Mouse (Mus musculus): ENCODE measurements around the gene Armt1.

Armt1 gene

GRCm38 (mm10) chr10:4435416-4435815 is 3.1 kb downstream of the Armt1 start:
- no peak for DNase-seq

- no peak for DNase-seq
These were observed 24.1 kb downstream of the Armt1 start for GRCm38 (mm10) chr10:4456409-4456808.

- no peak for DNase-seq
These were observed 27.9 kb downstream of the Armt1 start for GRCm38 (mm10) chr10:4460201-4460600.

GRCm38 (mm10) chr10:4465799-4466198 is 33.5 kb downstream of the Armt1 start:
- DNase-seq, result no peak

GRCm38 (mm10) chr10:4469406-4469805 is 37.1 kb downstream of the Armt1 start:
- DNase-seq, result no peak

GRCm38 (mm10) chr10:4473591-4473993 is 41.3 kb downstream of the Armt1 start:
- no peak for DNase-seq

- no peak for DNase-seq
These were observed 43.2 kb downstream of the Armt1 start for GRCm38 (mm10) chr10:4475431-4475830.

GRCm38 (mm10) chr10:4476604-4477003 is 44.3 kb downstream of the Armt1 start:
- no peak for DNase-seq

- DNase-seq, result no peak
These were observed 48.7 kb downstream of the Armt1 start for GRCm38 (mm10) chr10:4480929-4481328.

GRCm38 (mm10) chr10:4481695-4482094 is 49.4 kb downstream of the Armt1 start:
- DNase-seq, result no peak

- no peak for DNase-seq
These were observed 50.1 kb downstream of the Armt1 start, which contains the start of gene Ccdc170 for GRCm38 (mm10) chr10:4482355-4482754. TSS of gene Ccdc170 (plus strand) at chr10:4482502.

GRCm38 (mm10) chr10:4483848-4484247 is 51.6 kb downstream of the Armt1 start:
- DNase-seq, result no peak

GRCm38 (mm10) chr10:4484986-4485385 is 52.7 kb downstream of the Armt1 start:
- DNase-seq, result no peak

GRCm38 (mm10) chr10:4489865-4490264 is 57.6 kb downstream of the Armt1 start:
- no peak for DNase-seq

- no peak for DNase-seq
These were observed 59.0 kb downstream of the Armt1 start for GRCm38 (mm10) chr10:4491281-4491680.

- DNase-seq, result no peak
These were observed 59.8 kb downstream of the Armt1 start for GRCm38 (mm10) chr10:4492045-4492444.

- DNase-seq, result no peak
These were observed 60.6 kb downstream of the Armt1 start for GRCm38 (mm10) chr10:4492909-4493308.

- no peak for DNase-seq
These were observed 71.0 kb downstream of the Armt1 start for GRCm38 (mm10) chr10:4503251-4503650.
